Mouse (Mus musculus) hindbrain, embryonic 13.5 days (tissue): ENCODE measurements around the gene Mapk11. TPM values are rescaled to one million over a fixed set of nuclear protein-coding genes. Genes with fewer than 3 reads are reported as not detected.

Experiments
- ATAC-seq: fragments of 200-750 bp; cut with Nextera tagmentation; 2 replicates; pipeline ENCODE4 v1.8.0; 2017; ENCODE audit warnings: moderate TSS enrichment; ENCODE audit not compliant: low FRiP score
- H3K27ac ChIP-seq: fragments of 300-500 bp; sonication (generic); 2 replicates; pipeline ENCODE4 v1.5.1; 2015; ENCODE audit warnings: inconsistent platforms, mild to moderate bottlenecking, moderate library complexity
- H3K27me3 ChIP-seq: fragments of 300-500 bp; sonication (generic); 2 replicates; pipeline ENCODE4 v1.6.1; 2015; ENCODE audit warnings: mild to moderate bottlenecking, inconsistent platforms
- H3K36me3 ChIP-seq: fragments of 300-500 bp; sonication (generic); 2 replicates; pipeline ENCODE4 v1.6.1; 2015; ENCODE audit warnings: mild to moderate bottlenecking, inconsistent platforms
- H3K4me1 ChIP-seq: fragments of 300-500 bp; sonication (generic); replicated peaks from 2 replicates; pipeline ENCODE4 v1.6.1; 2015; ENCODE audit warnings: inconsistent platforms
- H3K4me2 ChIP-seq: fragments of 300-500 bp; sonication (generic); 2 replicates; pipeline ENCODE4 v1.6.1; 2015; ENCODE audit warnings: inconsistent platforms, mild to moderate bottlenecking, moderate library complexity
- H3K4me3 ChIP-seq: fragments of 300-500 bp; sonication (generic); 2 replicates; pipeline ENCODE4 v1.5.1; 2015; ENCODE audit warnings: mild to moderate bottlenecking, inconsistent platforms
- H3K9ac ChIP-seq: fragments of 300-500 bp; sonication (generic); 2 replicates; pipeline ENCODE4 v1.6.1; 2015; ENCODE audit warnings: mild to moderate bottlenecking, inconsistent platforms
- H3K9me3 ChIP-seq: fragments of 300-500 bp; sonication (generic); 2 replicates; pipeline ENCODE4 v1.6.1; 2016; ENCODE audit warnings: inconsistent platforms
- whole genome bisulfite sequencing: fragments of 180-500 bp; shearing (Covaris S2); methylation state at CpG from one replicate; pipeline ENCODE4 v1.1.7; 2015; 5-methylcytosine and 5-hydroxymethylcytosine counted together
- polyA plus RNA-seq: library from polyadenylated mRNA; unstranded; fragments of >200 nt; fragmentation: Nextera tagmentation; extraction: Ambion mirVana; gene quantifications from 2 replicates; pipeline ENCODE4 v1.2.1, GENCODE M21; 2015

Gene Mapk11
- polyA plus RNA-seq, 1 experiment from 2014 or later: 36.5 TPM

GRCm38 (mm10) chr15:89138046-89138405, 11.4 kb downstream of the Mapk11 start:
- no peak overlapping the region for H3K27ac ChIP-seq
- H3K4me2 ChIP-seq: no peak overlapping the region

GRCm38 (mm10) chr15:89137378-89138045, 11.9 kb downstream of the Mapk11 start:
- peaks cover 2% of the 10 kb centered on the region; the same call in 1 of the 2 replicates for H3K36me3 ChIP-seq
- no peak for ATAC-seq
- H3K9me3 ChIP-seq: no peaks in the 10 kb centered on the region
- H3K27ac ChIP-seq: no peak overlapping the region
- WGBS: 73% methylated on average over 11 of the region's 11 CpGs
- H3K9ac ChIP-seq: peak overlapping the region; percentile 8; the same call in 1 of the 2 replicates
- H3K4me3 ChIP-seq: no peak overlapping the region
- no peak overlapping the region for H3K4me2 ChIP-seq
- H3K4me1 ChIP-seq: peaks cover 21% of the 10 kb centered on the region
- peaks cover 22% of the 10 kb centered on the region for H3K27me3 ChIP-seq

More at GRCm38 (mm10) chr15:89138046-89138405, 11.4 kb downstream of the Mapk11 start:
- Histone ChIP-seq H3K9me3 (no peaks in the 10 kb centered on the region), H3K4me1 (peaks cover 21% of the 10 kb centered on the region), H3K27me3 (peaks cover 22% of the 10 kb centered on the region), H3K4me3 (no peak overlapping the region), H3K9ac (no peak overlapping the region), H3K36me3 (peaks cover 5% of the 10 kb centered on the region; the same call in 1 of the 2 replicates)
- ATAC-seq: no peak
- WGBS: 90% methylated on average over 7 of the region's 7 CpGs

GRCm38 (mm10) chr15:89136461-89137155, 12.8 kb downstream of the Mapk11 start:
- no peaks in the 10 kb centered on the region for H3K9me3 ChIP-seq

GRCm38 (mm10) chr15:89131316-89131715, 18.1 kb downstream of the Mapk11 start:
- Histone ChIP-seq H3K4me2 (no peak overlapping the region), H3K36me3 (peaks cover 7% of the 10 kb centered on the region), H3K4me1 (peaks cover 20% of the 10 kb centered on the region), H3K27ac (no peak overlapping the region), H3K9ac (no peak overlapping the region), H3K27me3 (no peaks in the 10 kb centered on the region), H3K4me3 (no peak overlapping the region), H3K9me3 (no peaks in the 10 kb centered on the region)
- no peak for ATAC-seq
- WGBS: 91% methylated on average over 3 of the region's 3 CpGs

More at GRCm38 (mm10) chr15:89136461-89137155, 12.8 kb downstream of the Mapk11 start:
- Histone ChIP-seq H3K9ac (no peak overlapping the region), H3K27ac (no peak overlapping the region), H3K4me2 (no peak overlapping the region), H3K4me1 (peaks cover 21% of the 10 kb centered on the region), H3K4me3 (no peak overlapping the region), H3K27me3 (peaks cover 21% of the 10 kb centered on the region), H3K36me3 (peaks cover 7% of the 10 kb centered on the region)
- no peak for ATAC-seq
- 97% methylated on average over 5 of the region's 5 CpGs for WGBS

DNA sequence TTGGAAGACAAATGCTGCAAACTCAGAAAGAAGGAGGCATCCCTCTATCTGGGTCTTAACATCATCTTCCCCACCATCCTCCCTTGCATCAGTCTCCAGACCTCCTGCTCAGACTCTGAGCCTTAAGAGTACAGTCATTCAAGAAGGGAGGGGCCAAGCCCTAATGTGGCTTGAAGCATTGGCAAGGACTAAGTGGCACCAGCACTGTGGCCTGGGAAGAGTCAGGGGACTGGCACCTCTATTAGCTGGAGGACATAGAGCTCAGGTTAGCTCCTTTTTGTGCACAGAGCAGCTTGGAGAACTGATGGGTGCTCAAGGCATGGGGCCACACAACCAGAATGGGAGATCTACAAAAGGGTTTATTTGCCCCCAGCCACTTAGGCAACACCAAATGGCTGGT, 19.2 kb downstream of the Mapk11 start:
- Histone ChIP-seq H3K9ac (no peak overlapping the region), H3K27me3 (no peaks in the 10 kb centered on the region), H3K27ac (no peak overlapping the region), H3K4me1 (peaks cover 20% of the 10 kb centered on the region), H3K4me3 (no peak overlapping the region), H3K36me3 (peaks cover 10% of the 10 kb centered on the region), H3K4me2 (no peak overlapping the region), H3K9me3 (no peaks in the 10 kb centered on the region)
- ATAC-seq: no peak

- 3% methylated on average over 36 of the region's 36 CpGs for WGBS
- Histone ChIP-seq H3K27ac (peak within 1 kb of the TSS; percentile 82), H3K4me2 (peak within 1 kb of the TSS; percentile 79), H3K36me3 (peaks cover 14% of the 10 kb centered on the region), H3K27me3 (no peaks in the 10 kb centered on the region), H3K4me3 (peak within 1 kb of the TSS; percentile 57), H3K9me3 (no peaks in the 10 kb centered on the region), H3K9ac (peak within 1 kb of the TSS; percentile 71), H3K4me1 (peaks cover 28% of the 10 kb centered on the region)
- ATAC-seq: peak; percentile 85
Measured at GRCm38 (mm10) chr15:89128382-89129350, 20.8 kb downstream of the Mapk11 start, which contains the start of gene Hdac10. Gene Hdac10 (minus strand): TSS chr15:89128700.

DNA sequence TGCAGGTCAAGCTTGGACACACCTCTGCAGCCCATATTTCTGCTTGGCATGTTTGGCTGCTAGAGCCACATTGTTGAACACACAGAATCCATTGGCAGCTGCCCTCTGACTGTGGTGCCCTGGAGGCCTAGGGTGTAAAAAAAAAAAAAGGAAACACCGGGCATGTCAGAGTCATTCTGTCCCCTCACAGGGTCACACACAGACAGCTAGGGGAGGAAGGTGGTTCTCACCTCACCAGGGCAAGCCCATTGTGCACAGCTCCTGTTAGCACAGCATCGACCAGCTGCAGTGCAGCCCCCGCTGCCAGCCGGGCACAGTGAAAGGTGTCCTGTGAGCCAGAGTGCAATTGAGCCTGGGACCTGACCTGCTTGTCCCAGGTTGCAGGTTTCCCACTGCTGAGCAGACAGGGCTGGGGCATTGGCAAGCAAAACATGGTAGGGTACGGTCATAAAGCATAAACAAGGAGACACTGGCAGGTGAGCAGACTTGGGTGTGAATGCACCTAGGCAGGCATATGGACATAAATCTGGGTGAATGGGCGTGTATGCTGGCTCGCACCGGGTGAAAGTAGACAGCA, 22.0 kb downstream of the Mapk11 start:
- Histone ChIP-seq H3K4me1 (peaks cover 34% of the 10 kb centered on the region), H3K4me2 (peak overlapping the region; percentile 79), H3K9ac (peak overlapping the region; percentile 71), H3K4me3 (peak overlapping the region; percentile 57), H3K9me3 (no peaks in the 10 kb centered on the region), H3K36me3 (peaks cover 11% of the 10 kb centered on the region), H3K27me3 (no peaks in the 10 kb centered on the region), H3K27ac (peak overlapping the region; percentile 82; the same call in 1 of the 2 replicates)
- WGBS: 90% methylated on average over 8 of the region's 8 CpGs
- ATAC-seq: no peak

- no peak overlapping the region for H3K9ac ChIP-seq
- H3K4me1 ChIP-seq: peaks cover 43% of the 10 kb centered on the region
- H3K4me2 ChIP-seq: no peak overlapping the region
- H3K27me3 ChIP-seq: no peaks in the 10 kb centered on the region
- 88% methylated on average over 8 of the region's 8 CpGs for WGBS
- no peak for ATAC-seq
- H3K27ac ChIP-seq: no peak overlapping the region
- no peak overlapping the region for H3K4me3 ChIP-seq
- H3K9me3 ChIP-seq: no peaks in the 10 kb centered on the region
- H3K36me3 ChIP-seq: peaks cover 7% of the 10 kb centered on the region; the same call in 1 of the 2 replicates
Measured at GRCm38 (mm10) chr15:89126622-89127021, 22.8 kb downstream of the Mapk11 start.

DNA sequence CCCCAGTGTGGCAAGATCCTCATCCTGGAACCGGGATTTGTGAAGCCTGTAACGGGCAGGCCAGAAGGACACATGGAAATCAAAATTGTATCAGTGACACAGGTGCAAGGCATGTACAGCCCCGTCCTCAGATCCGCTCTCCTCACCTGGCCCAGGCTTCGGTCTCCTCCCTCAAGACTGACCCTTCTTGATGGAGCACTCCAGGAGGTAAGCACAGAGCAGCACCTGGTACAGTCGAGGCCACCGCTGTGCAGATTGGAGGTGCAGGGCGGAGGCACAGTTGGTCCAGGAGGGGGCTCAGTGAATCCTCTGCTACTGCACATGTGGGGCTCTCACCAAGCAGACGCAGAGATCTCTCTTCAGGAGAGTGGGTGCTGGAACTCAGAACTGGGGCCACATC, 24.1 kb downstream of the Mapk11 start:
- peaks cover 7% of the 10 kb centered on the region; the same call in 1 of the 2 replicates for H3K36me3 ChIP-seq

DNA sequence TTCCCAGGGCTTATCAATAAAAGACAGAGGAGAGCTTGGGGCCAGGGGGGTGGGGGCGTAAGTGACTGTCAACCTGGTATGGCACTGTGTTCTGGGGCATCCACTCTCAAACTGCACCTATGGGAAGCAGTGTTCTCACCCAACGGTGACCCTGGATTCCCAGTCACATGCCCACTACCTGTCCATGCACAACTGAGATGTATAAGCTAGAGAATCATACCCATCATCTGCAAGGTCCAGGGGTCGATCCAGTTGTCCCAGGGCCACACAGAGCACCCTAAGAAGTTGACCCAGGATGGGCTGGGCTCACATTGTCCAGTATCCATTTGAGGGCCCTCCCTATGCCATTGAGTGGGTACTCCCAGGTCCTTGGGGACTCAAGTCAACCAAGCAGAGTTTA, 25.1 kb downstream of the Mapk11 start:
- no peak for ATAC-seq
- 95% methylated on average over 3 of the region's 3 CpGs for WGBS

More for the DNA sequence above, 24.1 kb downstream of the Mapk11 start:
- Histone ChIP-seq H3K4me1 (peaks cover 55% of the 10 kb centered on the region), H3K27ac (no peak overlapping the region), H3K27me3 (no peaks in the 10 kb centered on the region), H3K4me2 (no peak overlapping the region), H3K9ac (no peak overlapping the region), H3K9me3 (no peaks in the 10 kb centered on the region), H3K4me3 (no peak overlapping the region)
- no peak for ATAC-seq
- WGBS: 91% methylated on average over 9 of the region's 9 CpGs

DNA sequence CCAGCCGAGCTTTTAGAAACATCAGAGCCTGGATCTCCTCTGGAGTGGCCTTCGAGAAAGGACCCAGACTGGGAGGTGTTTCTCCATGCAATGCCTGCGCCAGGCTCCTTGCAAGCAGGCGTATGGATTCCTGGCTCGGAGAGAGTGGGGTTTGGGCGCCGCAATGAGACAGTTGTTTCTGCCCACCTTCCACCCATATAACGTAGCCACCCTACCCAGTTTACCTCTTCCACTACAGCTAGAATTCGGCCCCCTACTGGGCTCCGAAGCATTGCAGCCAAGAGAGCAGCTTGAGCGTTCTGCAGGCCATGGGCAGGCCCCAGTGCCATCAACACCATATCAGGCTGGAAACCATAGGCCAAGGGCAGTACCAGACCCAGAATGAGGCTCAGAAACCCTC, 25.8 kb downstream of the Mapk11 start:
- H3K9ac ChIP-seq: peak overlapping the region; percentile 87
- WGBS: 40% methylated on average over 11 of the region's 11 CpGs
- ATAC-seq: peak; percentile 30; the same call in 1 of the 2 replicates
- no peaks in the 10 kb centered on the region for H3K27me3 ChIP-seq
- H3K4me1 ChIP-seq: peaks cover 57% of the 10 kb centered on the region
- peaks cover 17% of the 10 kb centered on the region; the same call in 1 of the 2 replicates for H3K36me3 ChIP-seq
- H3K4me3 ChIP-seq: peak overlapping the region; percentile 86
- no peaks in the 10 kb centered on the region for H3K9me3 ChIP-seq
- H3K27ac ChIP-seq: peak overlapping the region; percentile 92
- H3K4me2 ChIP-seq: peak overlapping the region; percentile 97

More for the DNA sequence above, 25.1 kb downstream of the Mapk11 start:
- no peaks in the 10 kb centered on the region for H3K27me3 ChIP-seq
- H3K4me1 ChIP-seq: peaks cover 62% of the 10 kb centered on the region
- peaks cover 17% of the 10 kb centered on the region; the same call in 1 of the 2 replicates for H3K36me3 ChIP-seq
- no peak overlapping the region for H3K27ac ChIP-seq
- no peak overlapping the region for H3K4me3 ChIP-seq
- peak overlapping the region; percentile 87; the same call in 1 of the 2 replicates for H3K9ac ChIP-seq
- H3K9me3 ChIP-seq: no peaks in the 10 kb centered on the region
- H3K4me2 ChIP-seq: no peak overlapping the region
